In genomic region chr8:18059526-18059925, GRCm38 (mm10) we compare ENCODE assay signal across 14 mouse cellular contexts.
A peak's percentile ranks its signal among the peaks of the same experiment; 100 is the strongest.
DNase-seq lines count a peak whose midpoint lies in the region.
"Had no signal": no experiment of that assay in that cellular context is flagged by ENCODE, and none has a peak within 500 bp of the region (broad histone marks: within the 10 kb centered on the region; RNA-seq: fewer than 3 reads in every experiment).

No protein-coding gene starts in this region.

- DNase-seq in heart, adult 11 months = peak; percentile 55
- DNase-seq in heart, adult 18-20 months = no peak
- DNase-seq in right cerebral cortex, adult 18-20 months = peak; percentile 2
- no peak for DNase-seq in right cerebral cortex, postnatal 36 days (ENCODE audit: low spot score in 2 of 2)
- no peak for DNase-seq in embryo, embryonic 10.5 days (ENCODE audit: low spot score)
- DNase-seq: adrenal gland, adult 2 months; adrenal gland, postnatal 10 days; adrenal gland, postnatal 25 days; cerebellum, adult 11-12 months; cerebellum, adult 2 months; cerebellum, adult 9-10 months; cerebellum, postnatal 10 days; cerebellum, postnatal 25 days; embryo, embryonic 11 days had no signal

Comparison
In these comparisons a context has a peak if more than half of its experiments do, and no peak if none do; other contexts are left out.
1. DNase-seq: peak in heart, adult 11 months (single experiment) and right cerebral cortex, adult 18-20 months (single experiment); none in heart, adult 18-20 months (0 of 2), right cerebral cortex, postnatal 36 days (0 of 2) and embryo, embryonic 10.5 days (single experiment).